Mouse (Mus musculus): ENCODE measurements at regions not wholly inside any gene's neighbourhood (a gene's known extent, or its start where the extent isn't known, plus 50 kb on each side); places are given as distances from the start of the nearest gene placed in this dataset.

DNA sequence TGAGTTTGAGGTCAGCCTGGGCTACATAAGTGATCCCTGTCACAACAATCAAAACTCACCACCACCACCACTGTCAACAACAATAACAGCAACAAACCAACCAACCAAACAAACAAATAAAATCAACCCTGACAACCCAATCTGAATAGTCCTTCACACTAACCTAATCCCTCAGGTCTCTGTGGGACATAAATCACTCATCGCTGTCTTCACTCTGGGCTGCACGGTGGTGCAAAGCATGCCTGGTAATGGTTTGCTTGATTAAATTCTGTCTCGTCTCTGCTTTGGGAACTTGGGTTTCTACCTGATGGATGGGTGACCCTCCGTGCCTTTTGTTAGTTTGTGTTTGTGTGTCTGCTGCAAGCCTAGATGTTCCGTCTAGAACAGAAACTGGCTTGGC lies 100.6 kb downstream of the Slc17a6 start:
- Histone ChIP-seq H3K4me1 (replicated peaks) (no peaks in the 10 kb centered on the region), H3K27me3 (replicated peaks) (no peaks in the 10 kb centered on the region), H3K27ac (no peak overlapping the region), H3K36me3 (no peaks in the 10 kb centered on the region), H3K9ac (no peak overlapping the region), H3K9me3 (no peaks in the 10 kb centered on the region), H3K4me2 (replicated peaks) (no peak overlapping the region), H3K4me3 (replicated peaks) (no peak overlapping the region)
- no peak for ATAC-seq
- 54% methylated on average over 5 of the region's 5 CpGs for WGBS

- no peak overlapping the region for H3K27ac ChIP-seq
- H3K9ac ChIP-seq = no peak overlapping the region
- no peak for ATAC-seq
- no peaks in the 10 kb centered on the region for H3K27me3 ChIP-seq (replicated peaks)
- no peaks in the 10 kb centered on the region for H3K36me3 ChIP-seq
- no peak overlapping the region for H3K4me2 ChIP-seq (replicated peaks)
- no peaks in the 10 kb centered on the region for H3K9me3 ChIP-seq
- H3K4me1 ChIP-seq (replicated peaks) = no peaks in the 10 kb centered on the region
- H3K4me3 ChIP-seq (replicated peaks) = no peak overlapping the region
- WGBS = 59% methylated on average over 5 of the region's 5 CpGs
Measured at GRCm38 (mm10) chr7:51723955-51724354, 102.1 kb downstream of the Slc17a6 start.

DNA sequence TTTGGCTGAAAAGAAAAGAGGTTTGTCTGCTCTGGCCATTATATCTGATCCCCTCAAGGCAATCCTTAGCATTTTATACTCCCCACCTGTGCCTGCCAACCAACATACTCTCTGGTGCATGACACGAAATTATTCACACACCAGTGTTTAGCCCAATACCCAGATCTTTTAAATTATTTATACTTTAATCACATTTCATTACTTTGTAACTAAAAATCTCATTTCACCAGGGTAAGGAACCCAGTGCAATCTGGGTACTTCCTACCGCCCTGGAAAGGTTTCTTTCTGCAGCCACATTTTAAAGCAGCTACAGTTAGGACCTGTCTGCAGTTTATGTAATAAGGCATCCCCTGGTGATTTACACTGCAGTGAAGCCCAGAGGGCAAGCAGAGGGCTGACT lies 114.5 kb downstream of the Slc17a6 start:
- H3K9ac ChIP-seq = no peak overlapping the region
- no peaks in the 10 kb centered on the region for H3K27me3 ChIP-seq (replicated peaks)
- ATAC-seq = no peak
- H3K27ac ChIP-seq = no peak overlapping the region
- H3K9me3 ChIP-seq = no peaks in the 10 kb centered on the region
- no peaks in the 10 kb centered on the region for H3K4me1 ChIP-seq (replicated peaks)
- H3K36me3 ChIP-seq = no peaks in the 10 kb centered on the region
- no peak overlapping the region for H3K4me3 ChIP-seq (replicated peaks)
- 54% methylated on average over 2 of the region's 2 CpGs for WGBS
- no peak overlapping the region for H3K4me2 ChIP-seq (replicated peaks)

GRCm38 (mm10) chr7:51739590-51739989 lies 117.8 kb downstream of the Slc17a6 start:
- H3K27me3 ChIP-seq (replicated peaks) = no peaks in the 10 kb centered on the region
- H3K4me1 ChIP-seq (replicated peaks) = no peaks in the 10 kb centered on the region
- H3K9me3 ChIP-seq = no peaks in the 10 kb centered on the region
- no peak overlapping the region for H3K9ac ChIP-seq
- 82% methylated on average over 5 of the region's 5 CpGs for WGBS
- no peak for ATAC-seq
- H3K27ac ChIP-seq = no peak overlapping the region
- no peak overlapping the region for H3K4me3 ChIP-seq (replicated peaks)
- H3K36me3 ChIP-seq = no peaks in the 10 kb centered on the region
- no peak overlapping the region for H3K4me2 ChIP-seq (replicated peaks)

GRCm38 (mm10) chr7:51740928-51741327 lies 119.1 kb downstream of the Slc17a6 start:
- no peak overlapping the region for H3K4me3 ChIP-seq (replicated peaks)
- H3K36me3 ChIP-seq = no peaks in the 10 kb centered on the region
- no peak overlapping the region for H3K27ac ChIP-seq
- no peak overlapping the region for H3K9ac ChIP-seq
- 72% methylated on average over 5 of the region's 5 CpGs for WGBS
- H3K4me2 ChIP-seq (replicated peaks) = no peak overlapping the region
- no peaks in the 10 kb centered on the region for H3K9me3 ChIP-seq
- no peaks in the 10 kb centered on the region for H3K4me1 ChIP-seq (replicated peaks)
- H3K27me3 ChIP-seq (replicated peaks) = no peaks in the 10 kb centered on the region
- ATAC-seq = 0 out of 2 replicates have a peak, but pooled peaks have one; percentile 36

GRCm38 (mm10) chr7:51742720-51743119 lies 119.1 kb upstream of the Gas2 start:
- H3K27me3 ChIP-seq (replicated peaks) = no peaks in the 10 kb centered on the region
- H3K4me3 ChIP-seq (replicated peaks) = no peak overlapping the region
- no peak overlapping the region for H3K9ac ChIP-seq
- H3K27ac ChIP-seq = no peak overlapping the region
- H3K4me2 ChIP-seq (replicated peaks) = no peak overlapping the region
- H3K36me3 ChIP-seq = no peaks in the 10 kb centered on the region
- no peaks in the 10 kb centered on the region for H3K9me3 ChIP-seq
- WGBS = 70% methylated on average over 2 of the region's 2 CpGs
- no peak for ATAC-seq
- no peaks in the 10 kb centered on the region for H3K4me1 ChIP-seq (replicated peaks)

DNA sequence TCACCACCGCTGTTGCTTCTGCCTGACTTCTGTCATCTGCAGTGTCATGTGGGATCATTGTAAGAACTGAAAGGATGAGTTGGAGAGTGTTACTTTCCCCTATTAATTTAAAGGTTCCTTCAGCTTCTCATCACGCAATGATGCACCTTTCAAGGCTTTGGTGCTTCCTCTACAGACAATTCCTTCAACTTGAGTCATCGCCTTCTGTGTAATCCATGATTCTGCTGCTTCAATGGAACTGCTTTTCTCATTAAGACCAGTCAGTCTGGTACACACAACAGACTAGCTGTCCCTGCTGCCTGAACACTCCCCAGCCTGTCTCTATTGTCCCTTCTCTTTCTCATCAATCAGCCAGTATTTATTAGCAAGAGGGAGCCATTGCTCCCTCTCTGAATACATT lies 116.2 kb upstream of the Gas2 start:
- no peak overlapping the region for H3K27ac ChIP-seq
- no peaks in the 10 kb centered on the region for H3K9me3 ChIP-seq
- no peak overlapping the region for H3K9ac ChIP-seq
- ATAC-seq = no peak
- no peaks in the 10 kb centered on the region for H3K36me3 ChIP-seq
- H3K4me3 ChIP-seq (replicated peaks) = no peak overlapping the region
- no peaks in the 10 kb centered on the region for H3K4me1 ChIP-seq (replicated peaks)
- WGBS = 91% methylated on average over 3 of the region's 3 CpGs
- no peak overlapping the region for H3K4me2 ChIP-seq (replicated peaks)
- H3K27me3 ChIP-seq (replicated peaks) = no peaks in the 10 kb centered on the region

GRCm38 (mm10) chr7:51748633-51749303 lies 113.0 kb upstream of the Gas2 start:
- ATAC-seq = no peak
- no peaks in the 10 kb centered on the region for H3K9me3 ChIP-seq
- H3K4me1 ChIP-seq (replicated peaks) = no peaks in the 10 kb centered on the region
- H3K27ac ChIP-seq = no peak overlapping the region
- 63% methylated on average over 10 of the region's 10 CpGs for WGBS
- no peak overlapping the region for H3K9ac ChIP-seq
- no peak overlapping the region for H3K4me3 ChIP-seq (replicated peaks)
- H3K36me3 ChIP-seq = no peaks in the 10 kb centered on the region
- no peak overlapping the region for H3K4me2 ChIP-seq (replicated peaks)
- H3K27me3 ChIP-seq (replicated peaks) = no peaks in the 10 kb centered on the region

- no peaks in the 10 kb centered on the region for H3K36me3 ChIP-seq
- H3K9ac ChIP-seq = no peak overlapping the region
- H3K4me3 ChIP-seq (replicated peaks) = no peak overlapping the region
- no peaks in the 10 kb centered on the region for H3K27me3 ChIP-seq (replicated peaks)
- 71% methylated on average over 14 of the region's 14 CpGs for WGBS
- H3K4me1 ChIP-seq (replicated peaks) = no peaks in the 10 kb centered on the region
- no peak for ATAC-seq
- no peak overlapping the region for H3K4me2 ChIP-seq (replicated peaks)
- H3K9me3 ChIP-seq = no peaks in the 10 kb centered on the region
- H3K27ac ChIP-seq = no peak overlapping the region
Measured at GRCm38 (mm10) chr7:51749304-51750129, 112.3 kb upstream of the Gas2 start.

DNA sequence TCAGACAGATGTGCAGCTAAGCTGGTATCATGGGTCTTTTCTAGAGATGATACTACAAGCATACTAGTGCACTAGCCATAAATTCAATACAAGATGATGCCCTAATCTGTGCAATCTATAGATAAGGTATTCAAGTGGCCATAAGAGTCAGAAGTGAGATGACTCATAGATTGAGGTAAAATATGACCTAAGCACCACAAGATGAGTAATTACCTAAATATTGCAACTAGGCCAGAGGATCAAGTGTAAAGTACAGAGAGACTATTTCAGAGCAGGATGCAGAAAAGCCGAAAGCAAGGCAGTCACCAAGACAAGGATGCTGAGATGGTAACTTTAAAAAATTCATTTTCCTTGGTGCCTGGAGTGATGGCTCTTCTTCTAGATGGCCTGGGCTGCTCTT lies 111.5 kb upstream of the Gas2 start:
- no peaks in the 10 kb centered on the region for H3K27me3 ChIP-seq (replicated peaks)
- H3K9ac ChIP-seq = no peak overlapping the region
- 83% methylated on average over 1 of the region's 1 CpGs for WGBS
- no peaks in the 10 kb centered on the region for H3K9me3 ChIP-seq
- no peaks in the 10 kb centered on the region for H3K4me1 ChIP-seq (replicated peaks)
- H3K27ac ChIP-seq = no peak overlapping the region
- no peak overlapping the region for H3K4me2 ChIP-seq (replicated peaks)
- no peak for ATAC-seq
- H3K4me3 ChIP-seq (replicated peaks) = no peak overlapping the region
- H3K36me3 ChIP-seq = no peaks in the 10 kb centered on the region

DNA sequence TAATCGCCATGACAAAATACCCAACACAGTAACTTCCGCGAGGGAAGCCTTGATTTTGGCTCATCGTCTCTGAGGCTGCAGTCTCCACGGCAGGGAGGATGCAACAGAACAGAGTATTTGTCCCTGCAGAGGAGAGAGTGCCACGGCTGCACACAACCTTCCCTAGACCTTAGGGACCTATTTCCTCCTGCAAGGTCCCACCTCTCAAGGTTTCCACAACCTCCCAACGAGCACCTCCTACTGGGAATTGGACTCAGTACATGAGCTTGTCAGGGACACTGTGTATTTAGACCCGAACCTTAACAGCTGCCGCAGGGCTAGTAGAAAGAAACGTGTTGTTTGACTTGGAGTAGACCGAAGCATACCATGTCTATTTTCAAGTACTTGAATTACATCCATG lies 108.8 kb upstream of the Gas2 start:
- H3K4me1 ChIP-seq (replicated peaks) = no peaks in the 10 kb centered on the region
- H3K27me3 ChIP-seq (replicated peaks) = no peaks in the 10 kb centered on the region
- ATAC-seq = no peak
- H3K36me3 ChIP-seq = no peaks in the 10 kb centered on the region
- WGBS = 90% methylated on average over 11 of the region's 11 CpGs
- H3K27ac ChIP-seq = no peak overlapping the region
- H3K4me3 ChIP-seq (replicated peaks) = no peak overlapping the region
- H3K9ac ChIP-seq = no peak overlapping the region
- H3K9me3 ChIP-seq = no peaks in the 10 kb centered on the region
- no peak overlapping the region for H3K4me2 ChIP-seq (replicated peaks)

GRCm38 (mm10) chr7:51754208-51754888 lies 107.5 kb upstream of the Gas2 start:
- ATAC-seq = no peak
- WGBS = 51% methylated on average over 13 of the region's 13 CpGs

More at GRCm38 (mm10) chr7:51754208-51754888, 107.5 kb upstream of the Gas2 start:
- Histone ChIP-seq H3K9ac (no peak overlapping the region), H3K9me3 (no peaks in the 10 kb centered on the region), H3K4me3 (replicated peaks) (no peak overlapping the region), H3K27ac (no peak overlapping the region), H3K4me1 (replicated peaks) (no peaks in the 10 kb centered on the region), H3K4me2 (replicated peaks) (no peak overlapping the region), H3K27me3 (replicated peaks) (no peaks in the 10 kb centered on the region), H3K36me3 (no peaks in the 10 kb centered on the region)

All from intestine, embryonic 15.5 days (tissue).